Mouse (Mus musculus): Measurements from ENCODE around the gene Defa23.
"Not testable (repeated sequence)": the region's sequence is repeated elsewhere in the genome, so short reads cannot be mapped to it uniquely, and the experiment has no call there.

Gene Defa23

GRCm38 (mm10) chr8:21054747-21055146 is at the start of gene Defa23:
Gene Defa23 (plus strand): TSS chr8:21055047.
- not testable (repeated sequence) for DNase-seq (ENCODE audit: low spot score)

GRCm38 (mm10) chr8:21006801-21007200 is 48.0 kb upstream of the Defa23 start:
- no peak for DNase-seq (ENCODE audit: low spot score)

GRCm38 (mm10) chr8:21008578-21008977 is 46.3 kb upstream of the Defa23 start:
- not testable (repeated sequence) for DNase-seq (ENCODE audit: low spot score)

GRCm38 (mm10) chr8:21010548-21010947 is 44.3 kb upstream of the Defa23 start:
- DNase-seq (ENCODE audit: low spot score) = not testable (repeated sequence)

GRCm38 (mm10) chr8:21025245-21025644 is 29.6 kb upstream of the Defa23 start, which contains the start of gene Defa21:
Gene Defa21 (plus strand): TSS chr8:21025545.
- DNase-seq (ENCODE audit: low spot score) = not testable (repeated sequence)

GRCm38 (mm10) chr8:21064738-21065137 is 9.9 kb downstream of the Defa23 start, which contains the start of gene Defa35:
Gene Defa35 (plus strand): TSS chr8:21065038.
- not testable (repeated sequence) for DNase-seq (ENCODE audit: low spot score)

GRCm38 (mm10) chr8:21084142-21084541 is 29.3 kb downstream of the Defa23 start, which contains the start of gene Defa25:
Gene Defa25 (plus strand): TSS chr8:21084442.
- not testable (repeated sequence) for DNase-seq (ENCODE audit: low spot score)

- DNase-seq (ENCODE audit: low spot score) = peak; percentile 17
Measured at GRCm38 (mm10) chr8:21093106-21093505, 38.3 kb downstream of the Defa23 start.

- DNase-seq (ENCODE audit: low spot score) = not testable (repeated sequence)
Measured at GRCm38 (mm10) chr8:21095950-21096349, 41.1 kb downstream of the Defa23 start, which contains the start of gene Gm14851. Gene Gm14851 (minus strand): TSS chr8:21096050.

All from embryo, embryonic 10 days (tissue).